Mouse (Mus musculus) cerebellum, postnatal 14 days (tissue): Measurements from ENCODE around the gene Tmem212.
"Not testable (repeated sequence)": the region's sequence is repeated elsewhere in the genome, so short reads cannot be mapped to it uniquely, and the experiment has no call there.

Source experiments
- DNase-seq, 2 experiments: peaks; one replicate each; pipeline ENCODE4 v3.0.0; 2021; ENCODE audit warnings: mixed read lengths in 2 of 2

Tmem212 gene

GRCm38 (mm10) chr3:27896318-27896892 is at the start of gene Tmem212:
Tmem212 (minus strand) TSS chr3:27896368.
- no peak for DNase-seq

GRCm38 (mm10) chr3:27945397-27945796 is 49.2 kb upstream of the Tmem212 start:
- DNase-seq, result not testable (repeated sequence)

GRCm38 (mm10) chr3:27942991-27943390 is 46.8 kb upstream of the Tmem212 start:
- DNase-seq, result no peak

- no peak for DNase-seq
Observed at GRCm38 (mm10) chr3:27941634-27942033, 45.5 kb upstream of the Tmem212 start.

- DNase-seq, result peak; percentile 21 to 35
Observed at GRCm38 (mm10) chr3:27938381-27939323, 42.5 kb upstream of the Tmem212 start, which contains the start of gene Pld1. Pld1 (plus strand) TSS chr3:27938695.

GRCm38 (mm10) chr3:27937144-27938110 is 41.3 kb upstream of the Tmem212 start:
- DNase-seq, result no peak

GRCm38 (mm10) chr3:27936731-27937130 is 40.6 kb upstream of the Tmem212 start:
- no peak for DNase-seq

GRCm38 (mm10) chr3:27935644-27936043 is 39.5 kb upstream of the Tmem212 start:
- DNase-seq, result no peak

- no peak for DNase-seq
Observed at GRCm38 (mm10) chr3:27932391-27932790, 36.2 kb upstream of the Tmem212 start.

GRCm38 (mm10) chr3:27929219-27929618 is 33.1 kb upstream of the Tmem212 start:
- DNase-seq, result no peak

GRCm38 (mm10) chr3:27924037-27924436 is 27.9 kb upstream of the Tmem212 start:
- no peak for DNase-seq

- no peak for DNase-seq
Observed at GRCm38 (mm10) chr3:27921268-27922020, 25.3 kb upstream of the Tmem212 start.

GRCm38 (mm10) chr3:27918656-27919436 is 22.7 kb upstream of the Tmem212 start:
- no peak for DNase-seq

- DNase-seq, result no peak
Observed at GRCm38 (mm10) chr3:27909016-27909415, 12.8 kb upstream of the Tmem212 start.

- DNase-seq, result no peak
Observed at GRCm38 (mm10) chr3:27908316-27908715, 12.1 kb upstream of the Tmem212 start.

- no peak for DNase-seq
Observed at GRCm38 (mm10) chr3:27907301-27907700, 11.1 kb upstream of the Tmem212 start.

- DNase-seq, result no peak
Observed at GRCm38 (mm10) chr3:27906647-27907209, 10.6 kb upstream of the Tmem212 start.

- peak; percentile 9 to 16 for DNase-seq
Observed at GRCm38 (mm10) chr3:27904659-27905330, 8.6 kb upstream of the Tmem212 start.

- no peak for DNase-seq
Observed at GRCm38 (mm10) chr3:27901846-27902245, 5.7 kb upstream of the Tmem212 start.
